Mouse (Mus musculus): ENCODE measurements around the gene Olfr1205.

Olfr1205 gene

DNA sequence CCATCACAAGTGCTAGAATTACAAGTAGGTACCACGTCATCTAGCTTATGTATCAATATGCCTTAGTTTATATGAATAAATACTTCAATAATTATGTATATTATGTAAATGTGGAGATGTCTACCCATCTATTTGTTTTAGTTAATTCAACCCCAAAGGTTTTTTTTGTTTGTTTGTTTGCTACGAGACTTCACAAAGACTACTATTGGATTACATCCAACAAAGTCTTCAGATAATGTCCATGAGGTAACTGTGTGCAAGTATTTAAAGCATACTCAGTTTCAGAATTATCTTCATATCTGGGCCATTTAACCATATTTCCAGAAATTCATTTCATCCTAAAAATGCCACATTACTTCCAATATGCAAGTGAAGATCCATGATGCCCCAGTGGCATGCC, at the start of gene Olfr1205:
Gene Olfr1205, plus strand, starts transcription at position 301 of the 400 bp plus-strand sequence.
- ATAC-seq (ENCODE audit: low TSS enrichment), result no peak

DNA sequence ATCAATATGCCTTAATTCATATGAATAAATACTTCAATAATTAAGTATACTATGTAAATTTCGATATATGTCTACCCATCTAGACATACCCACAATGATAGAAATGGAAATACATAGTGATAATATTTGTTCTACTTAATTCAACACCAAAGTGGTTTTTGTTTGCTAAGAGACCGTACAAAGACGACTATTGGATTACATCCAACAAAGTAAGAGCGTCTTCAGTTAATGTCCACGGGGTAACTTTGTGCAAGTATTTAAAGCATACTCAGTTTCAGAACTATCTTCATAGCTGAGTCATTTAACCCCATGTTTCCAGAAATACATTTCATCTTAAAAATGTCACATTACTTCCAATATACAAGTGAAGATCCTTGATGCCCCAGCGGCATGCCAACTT, 36.8 kb upstream of the Olfr1205 start, which contains the start of gene Olfr1201:
Gene Olfr1201, plus strand, starts transcription at position 301 of the 400 bp plus-strand sequence.
- no peak for ATAC-seq (ENCODE audit: low TSS enrichment)

GRCm38 (mm10) chr2:88814196-88814595, 15.3 kb upstream of the Olfr1205 start, which contains the start of gene Olfr1202:
Olfr1202 (plus strand) TSS chr2:88814496.
- no peak for ATAC-seq (ENCODE audit: low TSS enrichment)

GRCm38 (mm10) chr2:88838477-88838876, 8.9 kb downstream of the Olfr1205 start:
- no peak for ATAC-seq (ENCODE audit: low TSS enrichment)

DNA sequence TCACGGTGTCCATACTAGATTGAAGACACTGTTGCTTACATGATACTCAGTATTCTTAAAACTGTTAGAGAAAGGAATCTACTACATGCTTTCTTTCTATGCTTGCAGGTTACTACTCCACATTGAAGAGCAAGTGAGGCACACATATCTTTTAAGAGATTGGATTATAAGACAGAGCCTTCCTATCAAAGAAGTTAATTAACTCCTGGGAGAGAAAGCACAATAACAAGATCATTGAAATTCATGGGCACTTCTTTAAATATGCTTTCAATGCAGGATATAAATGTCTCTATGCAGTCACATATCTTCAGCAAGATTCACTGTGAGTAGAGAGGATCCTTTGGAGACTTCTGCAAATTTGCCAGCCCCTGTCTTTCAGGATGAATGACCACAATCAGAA, 19.5 kb downstream of the Olfr1205 start, which contains the start of gene Olfr1204:
Gene Olfr1204, plus strand, starts transcription at position 301 of the 400 bp plus-strand sequence.
- no peak for ATAC-seq (ENCODE audit: low TSS enrichment)

DNA sequence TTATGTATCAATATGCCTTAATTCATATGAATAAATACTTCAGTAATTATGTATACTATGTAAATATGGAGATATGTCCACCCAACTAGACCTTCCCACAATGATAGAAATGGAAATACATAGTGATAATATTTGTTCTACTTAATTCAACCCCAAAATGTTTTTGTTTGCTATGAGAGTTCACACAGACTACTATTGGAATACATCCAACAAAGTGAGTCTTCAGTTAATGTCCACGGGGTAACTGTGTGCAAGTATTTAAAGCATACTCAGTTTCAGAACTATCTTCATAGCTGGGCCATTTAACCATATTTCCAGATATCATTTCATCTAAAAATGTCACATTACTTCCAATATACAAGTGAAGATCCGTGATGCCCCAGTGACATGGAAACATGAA, 33.4 kb downstream of the Olfr1205 start, which contains the start of gene Olfr1206:
Gene Olfr1206, plus strand, starts transcription at position 301 of the 400 bp plus-strand sequence.
- ATAC-seq (ENCODE audit: low TSS enrichment), result no peak

Data from frontal cortex, adult (tissue).